Mouse (Mus musculus) liver, embryonic 14.5 days (tissue): Measurements from ENCODE around the gene Akr1b8.

ENCODE experiments used
- CTCF ChIP-seq: IDR thresholded peaks from 2 replicates; pipeline ENCODE4 v1.5.1; 2016; ENCODE audit warnings: antibody characterized with exemption, low read depth, control low read depth
- EP300 ChIP-seq: IDR thresholded peaks from 2 replicates; pipeline ENCODE4 v1.6.1; 2016; ENCODE audit warnings: antibody characterized with exemption, low read depth

DNA sequence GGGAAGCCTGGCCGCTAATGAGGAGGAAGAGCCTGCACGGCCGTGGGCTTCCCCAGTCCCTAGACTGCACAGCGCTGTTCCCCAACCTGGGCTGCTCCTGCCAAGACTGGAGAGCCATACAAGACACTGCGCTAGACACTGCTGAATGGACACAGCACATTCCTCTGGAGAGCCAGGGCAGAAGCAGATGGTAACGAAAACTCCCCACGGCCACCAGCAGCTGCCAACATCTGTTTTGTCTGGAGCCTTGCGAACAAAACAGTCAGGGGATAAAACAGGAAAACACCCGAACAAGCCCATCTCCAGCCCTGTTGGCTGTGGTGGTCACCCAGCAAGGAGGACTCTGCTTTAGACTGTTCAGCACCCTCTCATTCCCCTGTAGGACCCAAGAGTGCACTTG, 40.5 kb upstream of the Akr1b8 start:
- no peak for TF ChIP-seq CTCF
- TF ChIP-seq EP300 = no peak
